Mouse (Mus musculus): Measurements from ENCODE around the gene Timm8b.
A peak's percentile ranks its signal among the peaks of the same experiment; 100 is the strongest.

Timm8b gene

GRCm38 (mm10) chr9:50603189-50603997 is at the start of gene Timm8b, which contains the start of gene Sdhd:
Timm8b (plus strand) TSS chr9:50603910.
Sdhd (minus strand) TSS chr9:50603812.
- peak; percentile 97 for DNase-seq (ENCODE audit: low read depth, low spot score)
- Histone ChIP-seq H3K36me3 (ENCODE audit: control insufficient read depth, insufficient read depth, low read length, poor library complexity, severe bottlenecking) (peaks cover 5% of the 10 kb centered on the region), H3K27me3 (ENCODE audit: control insufficient read depth, insufficient read depth, low read length, poor library complexity, severe bottlenecking) (no peaks in the 10 kb centered on the region)

GRCm38 (mm10) chr9:50554241-50555093 is 49.2 kb upstream of the Timm8b start, which contains the start of gene Il18:
Il18 (plus strand) TSS chr9:50554827.
- DNase-seq (ENCODE audit: low read depth, low spot score), result peak; percentile 68

GRCm38 (mm10) chr9:50555094-50555446 is 48.6 kb upstream of the Timm8b start, which contains the start of gene Bco2:
Bco2 (minus strand) TSS chr9:50555181.
- Histone ChIP-seq H3K36me3 (ENCODE audit: control insufficient read depth, insufficient read depth, low read length, poor library complexity, severe bottlenecking) (no peaks in the 10 kb centered on the region), H3K27me3 (ENCODE audit: control insufficient read depth, insufficient read depth, low read length, poor library complexity, severe bottlenecking) (no peaks in the 10 kb centered on the region)
- DNase-seq (ENCODE audit: low read depth, low spot score), result no peak

More at GRCm38 (mm10) chr9:50554241-50555093, 49.2 kb upstream of the Timm8b start, which contains the start of gene Il18:
- no peaks in the 10 kb centered on the region for H3K36me3 ChIP-seq (ENCODE audit: control insufficient read depth, insufficient read depth, low read length, poor library complexity, severe bottlenecking)
- H3K27me3 ChIP-seq (ENCODE audit: control insufficient read depth, insufficient read depth, low read length, poor library complexity, severe bottlenecking), result no peaks in the 10 kb centered on the region

- H3K36me3 ChIP-seq (ENCODE audit: control insufficient read depth, insufficient read depth, low read length, poor library complexity, severe bottlenecking), result no peaks in the 10 kb centered on the region
- no peaks in the 10 kb centered on the region for H3K27me3 ChIP-seq (ENCODE audit: control insufficient read depth, insufficient read depth, low read length, poor library complexity, severe bottlenecking)
- DNase-seq (ENCODE audit: low read depth, low spot score), result no peak
These were observed 42.4 kb upstream of the Timm8b start, which contains the start of gene Tex12 for GRCm38 (mm10) chr9:50561145-50561917. Tex12 (minus strand) TSS chr9:50561325.

GRCm38 (mm10) chr9:50561918-50562360 is 41.8 kb upstream of the Timm8b start:
- H3K27me3 ChIP-seq (ENCODE audit: control insufficient read depth, insufficient read depth, low read length, poor library complexity, severe bottlenecking), result no peaks in the 10 kb centered on the region
- no peaks in the 10 kb centered on the region for H3K36me3 ChIP-seq (ENCODE audit: control insufficient read depth, insufficient read depth, low read length, poor library complexity, severe bottlenecking)
- DNase-seq (ENCODE audit: low read depth, low spot score), result no peak

GRCm38 (mm10) chr9:50565173-50565572 is 38.5 kb upstream of the Timm8b start:
- DNase-seq (ENCODE audit: low read depth, low spot score), result no peak
- Histone ChIP-seq H3K27me3 (ENCODE audit: control insufficient read depth, insufficient read depth, low read length, poor library complexity, severe bottlenecking) (no peaks in the 10 kb centered on the region), H3K36me3 (ENCODE audit: control insufficient read depth, insufficient read depth, low read length, poor library complexity, severe bottlenecking) (no peaks in the 10 kb centered on the region)

GRCm38 (mm10) chr9:50565940-50566339 is 37.8 kb upstream of the Timm8b start:
- DNase-seq (ENCODE audit: low read depth, low spot score), result no peak
- no peaks in the 10 kb centered on the region for H3K27me3 ChIP-seq (ENCODE audit: control insufficient read depth, insufficient read depth, low read length, poor library complexity, severe bottlenecking)
- H3K36me3 ChIP-seq (ENCODE audit: control insufficient read depth, insufficient read depth, low read length, poor library complexity, severe bottlenecking), result no peaks in the 10 kb centered on the region

- no peak for DNase-seq (ENCODE audit: low read depth, low spot score)
- Histone ChIP-seq H3K36me3 (ENCODE audit: control insufficient read depth, insufficient read depth, low read length, poor library complexity, severe bottlenecking) (no peaks in the 10 kb centered on the region), H3K27me3 (ENCODE audit: control insufficient read depth, insufficient read depth, low read length, poor library complexity, severe bottlenecking) (no peaks in the 10 kb centered on the region)
These were observed 36.3 kb upstream of the Timm8b start for GRCm38 (mm10) chr9:50567372-50567771.

- H3K27me3 ChIP-seq (ENCODE audit: control insufficient read depth, insufficient read depth, low read length, poor library complexity, severe bottlenecking), result no peaks in the 10 kb centered on the region
- no peaks in the 10 kb centered on the region for H3K36me3 ChIP-seq (ENCODE audit: control insufficient read depth, insufficient read depth, low read length, poor library complexity, severe bottlenecking)
These were observed 35.8 kb upstream of the Timm8b start for GRCm38 (mm10) chr9:50567881-50568280.

GRCm38 (mm10) chr9:50569599-50570525 is 33.8 kb upstream of the Timm8b start:
- Histone ChIP-seq H3K36me3 (ENCODE audit: control insufficient read depth, insufficient read depth, low read length, poor library complexity, severe bottlenecking) (no peaks in the 10 kb centered on the region), H3K27me3 (ENCODE audit: control insufficient read depth, insufficient read depth, low read length, poor library complexity, severe bottlenecking) (no peaks in the 10 kb centered on the region)
- no peak for DNase-seq (ENCODE audit: low read depth, low spot score)

More at GRCm38 (mm10) chr9:50567881-50568280, 35.8 kb upstream of the Timm8b start:
- no peak for DNase-seq (ENCODE audit: low read depth, low spot score)

- DNase-seq (ENCODE audit: low read depth, low spot score), result no peak
- Histone ChIP-seq H3K36me3 (ENCODE audit: control insufficient read depth, insufficient read depth, low read length, poor library complexity, severe bottlenecking) (no peaks in the 10 kb centered on the region), H3K27me3 (ENCODE audit: control insufficient read depth, insufficient read depth, low read length, poor library complexity, severe bottlenecking) (no peaks in the 10 kb centered on the region; the same call in 1 of the 2 replicates)
These were observed 23.3 kb upstream of the Timm8b start for GRCm38 (mm10) chr9:50580370-50580769.

- no peaks in the 10 kb centered on the region for H3K36me3 ChIP-seq (ENCODE audit: control insufficient read depth, insufficient read depth, low read length, poor library complexity, severe bottlenecking)
These were observed 18.4 kb upstream of the Timm8b start for GRCm38 (mm10) chr9:50585145-50585818.

GRCm38 (mm10) chr9:50586955-50587354 is 16.8 kb upstream of the Timm8b start:
- Histone ChIP-seq H3K36me3 (ENCODE audit: control insufficient read depth, insufficient read depth, low read length, poor library complexity, severe bottlenecking) (no peaks in the 10 kb centered on the region), H3K27me3 (ENCODE audit: control insufficient read depth, insufficient read depth, low read length, poor library complexity, severe bottlenecking) (no peaks in the 10 kb centered on the region)
- no peak for DNase-seq (ENCODE audit: low read depth, low spot score)

More at GRCm38 (mm10) chr9:50585145-50585818, 18.4 kb upstream of the Timm8b start:
- no peaks in the 10 kb centered on the region for H3K27me3 ChIP-seq (ENCODE audit: control insufficient read depth, insufficient read depth, low read length, poor library complexity, severe bottlenecking)
- no peak for DNase-seq (ENCODE audit: low read depth, low spot score)
